Mouse (Mus musculus): Measurements from ENCODE around the gene Erbin. TPM values are rescaled to one million over a fixed set of nuclear protein-coding genes. Genes with fewer than 3 reads are reported as not detected.

Erbin gene
- polyA plus RNA-seq, 1 experiment from 2014 or later: 15.8 TPM

Other genes with a start within 250 kb of the Erbin start
- gene Srek1, start 145.9 kb downstream of the Erbin start, polyA plus RNA-seq (2015; fragmentation: Nextera tagmentation; extraction: Ambion mirVana): 66.4 and 83.1 TPM in 2 replicates
- gene Nln, start 189.1 kb upstream of the Erbin start, polyA plus RNA-seq (2015; fragmentation: Nextera tagmentation; extraction: Ambion mirVana): 19.7 and 20.5 TPM in 2 replicates
- gene Sgtb, start 189.2 kb upstream of the Erbin start, polyA plus RNA-seq (2015; fragmentation: Nextera tagmentation; extraction: Ambion mirVana): 6.7 and 7.1 TPM in 2 replicates

Data from kidney, embryonic 16.5 days (tissue).